Mouse (Mus musculus) kidney, postnatal 36 days (tissue): ENCODE measurements around the gene Olfr556.
"Not testable (repeated sequence)": the region's sequence is repeated elsewhere in the genome, so short reads cannot be mapped to it uniquely, and the experiment has no call there.

Experiments used
- DNase-seq, 2 experiments: peaks; one replicate each; pipeline ENCODE4 v3.0.0; 2021 to 2022; ENCODE audit warnings: mixed read lengths in 2 of 2

The Olfr556 gene

DNA sequence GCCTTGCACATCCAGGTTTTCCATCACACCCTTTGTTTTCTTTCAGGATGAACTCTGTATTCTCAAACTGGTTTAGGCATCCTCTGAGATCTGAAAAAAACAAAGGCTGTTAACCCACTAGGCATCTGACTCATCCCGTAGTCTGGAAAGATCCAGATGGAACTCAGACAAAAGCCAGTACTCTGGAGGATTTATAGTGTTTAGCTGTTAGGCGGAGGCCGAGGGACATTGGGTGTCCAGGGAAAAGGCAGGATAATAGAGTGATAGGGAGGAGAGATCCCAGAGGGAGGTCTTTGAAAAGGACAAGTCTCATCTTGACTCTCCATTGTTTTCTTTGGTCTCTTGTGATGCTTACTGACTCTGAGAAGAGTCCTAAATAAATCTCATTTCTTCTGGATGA, at the start of gene Olfr556:
Gene Olfr556, plus strand, starts transcription at position 301 of the 400 bp plus-strand sequence.
- no peak for DNase-seq

DNA sequence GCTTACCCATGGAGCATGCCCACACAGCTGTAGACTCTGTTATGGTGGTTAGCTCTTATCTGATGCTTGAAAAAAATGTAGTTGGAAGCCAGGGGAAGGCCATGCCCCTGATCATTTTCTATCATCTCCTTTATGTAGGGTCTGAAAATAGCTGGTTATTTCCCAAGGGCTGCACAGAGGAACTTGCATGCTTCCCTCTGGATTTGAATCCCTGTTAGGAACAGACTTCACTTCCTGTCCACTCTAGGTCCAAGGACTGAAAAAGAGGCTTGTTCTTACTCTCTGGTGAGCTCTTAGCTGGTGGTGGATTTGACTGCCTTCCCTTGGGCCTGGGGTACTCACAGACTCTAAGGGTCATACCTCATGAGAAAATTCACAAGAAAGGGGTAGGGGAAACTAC, 46.6 kb upstream of the Olfr556 start, which contains the start of gene Olfr553:
Gene Olfr553, minus strand, starts transcription at position 101 of the 400 bp plus-strand sequence.
- no peak for DNase-seq

DNA sequence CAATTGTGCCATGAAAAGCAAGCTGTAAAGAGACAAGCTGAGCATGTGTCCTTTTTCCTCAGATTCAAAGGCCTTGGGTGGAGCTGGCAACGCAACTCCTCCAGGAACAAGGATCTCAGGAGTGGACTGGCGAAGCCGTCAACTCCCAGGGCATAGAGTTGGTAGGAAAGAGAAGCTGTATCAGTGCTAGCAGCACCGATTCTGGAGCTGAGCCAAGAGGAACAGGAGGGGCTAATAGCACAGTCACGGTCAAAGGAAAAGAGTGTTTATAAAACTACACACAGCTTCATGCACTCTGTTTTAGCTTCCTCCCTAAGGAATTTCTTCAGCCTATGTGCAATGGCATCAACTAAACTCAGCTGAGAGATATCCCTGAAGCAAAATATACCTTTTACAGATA, 45.1 kb upstream of the Olfr556 start:
- DNase-seq: no peak

DNA sequence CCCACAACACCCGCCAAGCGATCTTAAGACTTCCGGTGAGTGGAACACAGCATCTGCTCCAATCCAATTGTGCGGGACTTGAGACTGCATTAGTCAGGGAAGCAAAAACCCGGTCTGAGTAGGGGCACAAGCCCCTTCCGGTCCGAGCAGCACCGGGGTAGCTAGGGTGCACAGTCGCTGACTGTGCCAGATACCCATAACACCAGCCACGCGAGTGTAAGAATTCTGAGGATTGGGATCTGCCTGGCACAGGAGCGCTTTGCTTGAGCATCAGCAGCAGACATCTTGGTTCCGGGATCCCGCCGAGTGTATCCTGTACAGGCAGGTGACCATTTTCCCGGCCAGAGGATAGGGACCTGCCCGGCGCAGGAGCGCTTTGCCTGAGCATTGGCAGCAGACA, 44.3 kb upstream of the Olfr556 start:
- not testable (repeated sequence) for DNase-seq

DNA sequence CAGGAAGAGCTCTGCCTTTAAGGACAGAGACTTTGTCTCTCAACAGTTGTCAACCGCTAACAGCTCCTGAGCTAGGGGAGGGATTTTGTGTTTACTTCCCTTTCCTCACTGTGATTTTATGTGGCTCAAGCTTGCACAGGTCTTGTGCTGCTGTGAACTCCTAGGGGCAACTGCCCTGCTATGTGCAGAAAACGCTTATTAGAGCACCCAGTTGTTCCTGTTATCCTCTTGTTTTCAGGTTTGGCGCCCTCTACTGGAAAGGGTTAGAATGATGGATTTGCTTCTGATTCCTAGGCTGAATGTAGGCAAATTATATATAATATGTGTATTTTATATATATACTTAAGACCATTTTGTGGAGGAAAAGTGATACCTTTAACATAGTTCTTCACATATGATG, 28.0 kb upstream of the Olfr556 start:
- peak; percentile 58 to 74 for DNase-seq

DNA sequence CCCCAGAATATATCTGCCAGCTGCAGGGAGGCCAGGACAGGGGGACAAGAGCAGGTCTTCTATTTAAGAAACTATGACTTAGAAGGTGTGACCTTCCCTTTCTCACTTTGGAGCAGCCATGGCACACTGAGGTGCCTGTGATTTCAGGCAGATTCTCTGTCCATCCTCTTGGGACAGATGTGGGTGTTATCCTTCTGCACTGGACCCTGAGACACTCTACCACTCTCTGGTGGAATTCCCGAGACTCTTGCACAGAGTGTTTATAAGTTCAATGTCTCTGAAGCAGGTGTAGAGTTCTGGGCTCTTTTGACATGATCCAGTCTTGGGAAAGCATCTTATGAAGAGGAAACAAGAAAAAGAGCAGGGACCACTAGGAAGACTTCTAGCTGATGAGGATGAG, 26.6 kb upstream of the Olfr556 start, which contains the start of gene Olfr554:
Gene Olfr554, plus strand, starts transcription at position 301 of the 400 bp plus-strand sequence.
- DNase-seq: no peak

DNA sequence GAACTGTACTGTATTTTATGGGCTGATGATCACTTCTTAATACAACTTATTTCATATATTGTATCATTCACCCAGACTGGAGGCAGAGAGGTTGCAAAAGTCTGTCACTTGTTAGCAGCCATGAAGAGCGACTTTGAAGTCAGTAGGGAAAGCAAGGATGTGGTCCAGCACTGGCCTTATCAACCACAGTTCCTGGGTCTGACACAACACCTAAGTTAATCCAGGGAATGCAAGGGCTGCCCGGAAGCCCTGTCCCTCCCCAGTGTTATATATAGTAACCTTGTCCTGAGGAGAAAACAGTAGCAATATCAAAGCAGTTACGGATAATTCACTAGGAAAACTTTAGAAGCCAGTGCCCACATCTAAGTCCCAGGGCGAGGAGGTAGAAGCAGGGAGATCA, 19.8 kb upstream of the Olfr556 start:
- DNase-seq: not testable (repeated sequence)

DNA sequence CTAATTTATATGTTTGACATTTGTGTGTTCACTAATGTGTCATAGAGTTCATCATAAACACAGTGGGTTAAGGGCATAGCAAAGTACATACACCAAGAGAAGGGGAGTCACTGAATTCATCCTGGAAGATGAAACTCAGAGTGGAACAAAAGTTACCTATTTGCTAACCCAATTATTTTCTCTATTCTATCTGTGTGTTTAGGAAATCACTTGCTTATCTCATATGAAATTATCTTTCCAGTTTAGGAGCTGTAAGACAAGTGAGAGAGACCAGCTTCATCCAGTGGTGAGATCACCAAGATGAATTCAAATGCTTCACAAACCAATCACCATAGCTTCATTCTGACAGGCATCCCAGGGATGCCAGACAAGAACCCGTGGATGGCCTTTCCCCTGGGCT, 6.2 kb upstream of the Olfr556 start, which contains the start of gene Olfr555:
Gene Olfr555, plus strand, starts transcription at position 301 of the 400 bp plus-strand sequence.
- DNase-seq: no peak

DNA sequence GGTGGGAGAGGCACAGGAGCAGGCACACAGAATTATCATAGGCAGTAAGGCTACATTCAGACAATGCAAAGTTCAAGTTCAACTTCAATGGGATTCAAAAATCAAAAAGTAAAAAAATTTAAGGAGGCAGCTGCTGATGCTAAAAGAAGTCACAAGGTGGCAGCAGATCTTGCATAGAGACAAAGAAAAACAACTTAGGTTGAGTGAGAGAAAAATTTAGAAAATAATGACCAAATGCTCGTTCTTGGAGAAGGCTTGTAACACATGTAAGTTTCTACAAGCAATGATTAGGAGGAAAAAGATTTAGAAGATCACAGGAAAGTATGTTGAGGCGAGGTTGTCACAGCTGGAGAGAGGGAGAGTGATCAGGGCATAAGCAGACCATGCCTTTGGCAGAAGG, 679 bp downstream of the Olfr556 start:
- peak in 1 of 2 experiments; percentile 13 for DNase-seq

DNA sequence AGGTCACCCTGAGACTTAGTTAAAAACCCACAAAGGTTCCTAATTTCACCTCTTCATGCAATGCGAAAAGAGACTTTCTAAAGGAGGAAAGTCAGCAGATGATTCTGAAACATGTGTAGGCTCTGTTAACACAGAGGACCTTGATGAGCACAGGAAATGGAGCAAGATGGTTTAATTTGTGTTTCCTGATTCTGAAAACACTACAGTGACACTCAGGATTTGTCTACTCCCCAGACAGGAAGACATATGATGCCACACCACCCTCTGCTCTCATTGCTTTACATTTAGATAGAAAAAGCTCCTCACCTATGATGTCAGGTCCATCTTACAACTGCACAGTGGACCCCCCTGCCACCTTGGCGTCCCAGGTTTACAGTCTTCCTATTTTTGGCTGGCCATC, 11.5 kb downstream of the Olfr556 start:
- no peak for DNase-seq

DNA sequence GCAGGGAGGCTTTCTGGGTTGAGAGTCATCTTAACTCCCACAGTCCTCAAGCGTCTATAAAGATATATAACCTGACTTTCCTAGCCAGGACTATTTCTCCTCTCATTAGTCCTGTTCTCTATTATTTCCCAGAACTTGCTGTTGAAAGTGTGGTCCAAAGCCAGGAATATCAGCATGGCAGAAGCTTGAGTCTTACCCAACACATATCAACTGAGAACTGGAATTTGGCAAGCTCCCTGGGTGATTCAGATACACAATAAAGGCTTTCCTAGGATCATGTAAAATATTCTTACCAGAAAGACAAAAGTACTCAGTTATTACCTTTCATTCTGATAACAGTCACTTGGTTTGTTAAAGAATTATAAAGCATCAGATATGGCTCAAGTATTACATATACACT, 17.2 kb downstream of the Olfr556 start:
- no peak for DNase-seq

DNA sequence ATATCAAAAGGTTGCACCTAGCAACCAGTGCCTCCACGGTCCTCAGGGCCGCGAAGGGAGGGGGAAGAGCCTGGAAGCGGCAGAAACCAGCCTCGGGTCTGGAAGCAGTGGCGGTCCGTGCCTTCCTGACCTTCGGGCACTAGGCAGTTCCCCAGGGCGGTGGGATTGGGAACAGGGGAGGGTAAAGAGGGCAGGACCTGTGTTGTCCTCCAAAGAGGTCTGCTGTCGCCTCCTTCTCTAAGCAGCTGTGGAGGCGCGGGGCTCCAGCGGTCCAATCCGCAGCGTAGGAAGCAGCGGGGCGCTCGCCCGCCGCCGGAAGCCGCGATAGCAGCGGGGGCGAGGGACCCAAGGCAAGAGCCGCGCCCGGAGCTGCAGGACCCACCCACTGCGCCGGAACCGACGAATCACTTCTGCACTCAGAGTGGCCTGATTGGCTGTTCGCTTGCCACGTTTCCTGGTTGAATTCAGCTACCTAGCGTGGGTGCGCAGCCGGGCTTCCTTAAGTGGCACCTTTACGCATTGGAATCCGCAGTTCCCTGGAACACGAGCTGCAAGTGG, 22.3 kb downstream of the Olfr556 start, which contains the start of gene Trim68:
Gene Trim68, minus strand, starts transcription at position 384 of the 558 bp plus-strand sequence.
- peak; percentile 93 for DNase-seq

DNA sequence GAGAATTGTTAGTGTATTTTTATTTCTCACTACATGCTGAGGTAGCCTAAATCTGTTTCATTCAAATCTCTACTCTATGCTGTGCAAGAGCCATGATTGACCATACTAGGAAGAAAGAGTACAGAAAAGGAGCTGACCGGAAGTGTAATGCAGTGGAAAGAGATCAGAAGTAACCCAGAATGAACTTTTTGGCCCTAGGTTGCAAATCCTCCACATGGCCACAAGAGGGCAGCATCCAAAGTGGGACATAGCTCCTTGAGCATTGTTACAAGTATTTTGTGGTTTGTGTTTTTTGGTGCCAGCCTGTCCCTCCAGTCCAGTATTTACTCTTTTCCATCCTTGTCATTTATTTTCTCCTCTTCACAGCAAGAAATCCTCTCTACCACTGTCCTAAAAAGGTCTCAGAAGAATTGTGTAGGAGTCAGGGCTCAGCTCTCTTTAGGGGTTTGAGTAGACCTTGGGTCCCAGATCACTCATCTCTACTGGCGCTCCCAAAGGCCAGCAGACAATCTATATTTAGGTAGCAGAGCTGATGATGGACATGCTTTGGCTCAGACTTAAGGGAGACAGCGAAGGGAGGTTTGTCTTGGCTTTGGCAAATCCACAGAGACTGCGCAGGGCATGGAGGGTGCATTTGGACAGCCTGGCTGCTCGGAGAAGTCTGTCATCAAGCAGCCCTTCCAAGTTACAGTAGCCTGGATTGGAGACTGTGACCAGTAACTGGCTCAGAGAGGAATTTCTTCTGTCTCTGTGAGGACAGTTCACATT, 30.8 kb downstream of the Olfr556 start, which contains the start of gene Olfr557:
Gene Olfr557, plus strand, starts transcription at position 553 of the 768 bp plus-strand sequence.
- DNase-seq: peak; percentile 17 to 61

DNA sequence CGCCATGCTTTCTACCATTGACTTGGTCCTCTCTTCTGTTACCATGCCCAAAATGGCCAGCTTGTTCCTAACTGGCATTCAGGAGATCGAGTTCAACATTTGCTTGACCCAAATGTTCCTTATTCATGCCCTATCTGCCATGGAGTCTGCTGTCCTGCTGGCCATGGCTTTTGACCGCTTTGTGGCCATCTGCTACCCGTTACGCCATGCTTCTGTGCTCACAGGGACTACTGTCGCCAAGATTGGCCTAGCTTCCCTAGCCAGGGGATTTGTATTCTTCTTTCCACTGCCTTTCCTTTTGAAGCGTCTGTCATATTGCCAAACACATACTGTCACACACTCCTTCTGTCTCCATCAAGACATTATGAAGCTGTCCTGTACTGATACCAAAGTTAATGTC, 33.8 kb downstream of the Olfr556 start:
- no peak for DNase-seq

DNA sequence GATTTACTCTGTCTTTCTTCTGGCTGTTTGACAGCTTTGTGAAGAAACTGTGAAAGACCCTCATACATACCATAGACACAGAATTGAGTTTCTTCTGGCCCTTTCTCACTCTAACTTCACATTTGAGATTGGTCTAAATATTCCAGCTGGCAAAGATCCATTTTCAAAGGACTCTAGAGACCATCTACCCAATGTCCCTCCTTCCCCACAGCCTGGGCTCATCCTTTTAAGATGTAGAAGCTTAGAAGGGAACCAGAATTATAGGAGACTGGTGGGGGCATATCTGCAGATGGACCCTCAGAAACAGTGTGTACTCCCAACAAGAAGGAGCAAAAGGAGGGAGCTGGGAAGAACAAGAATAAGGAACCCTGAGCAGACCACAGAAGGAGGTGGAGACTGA, 37.2 kb downstream of the Olfr556 start, which contains the start of gene Olfr558:
Gene Olfr558, plus strand, starts transcription at position 301 of the 400 bp plus-strand sequence.
- DNase-seq: no peak

DNA sequence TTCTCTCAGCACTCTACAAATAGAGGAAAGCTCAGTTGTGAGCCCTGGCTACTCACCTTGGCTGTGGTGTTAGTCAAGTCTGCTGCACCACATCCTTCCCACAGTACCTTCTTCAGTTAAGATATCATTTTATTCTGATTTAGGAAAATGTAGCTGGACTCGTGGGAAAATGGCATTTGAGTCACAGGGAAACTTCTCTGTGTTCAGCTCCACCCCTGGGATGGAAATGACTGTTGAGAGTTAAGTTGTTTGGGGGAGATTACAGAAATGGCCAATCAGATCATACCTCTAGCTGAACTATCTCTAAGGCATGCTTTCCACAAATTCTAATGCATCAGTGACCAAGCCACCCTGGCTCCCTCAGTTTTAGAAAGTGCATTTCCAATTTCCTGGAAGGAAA, 54.3 kb downstream of the Olfr556 start, which contains the start of gene Olfr33:
Gene Olfr33, minus strand, starts transcription at position 101 of the 400 bp plus-strand sequence.
- DNase-seq: no peak
